Mouse (Mus musculus) embryonic facial prominence, embryonic 13.5 days (tissue): ENCODE data around the gene Agap1. TPM values are rescaled to one million over a fixed set of nuclear protein-coding genes. Genes with fewer than 3 reads are reported as not detected.

ENCODE experiments used
- ATAC-seq: fragments of 200-750 bp; cut with Nextera tagmentation; 2 replicates; pipeline ENCODE4 v1.8.0; 2017; ENCODE audit warnings: low read depth; ENCODE audit not compliant: insufficient number of reproducible peaks, insufficient read depth, low FRiP score, low TSS enrichment
- H3K27ac ChIP-seq: fragments of 300-500 bp; sonication (generic); 2 replicates; pipeline ENCODE4 v1.5.1; 2015; ENCODE audit warnings: moderate library complexity, mild to moderate bottlenecking, inconsistent platforms
- H3K27me3 ChIP-seq: fragments of 300-500 bp; sonication (generic); 2 replicates; pipeline ENCODE4 v1.6.1; 2015; ENCODE audit warnings: mild to moderate bottlenecking, inconsistent platforms
- H3K36me3 ChIP-seq: fragments of 300-500 bp; sonication (generic); 2 replicates; pipeline ENCODE4 v1.6.1; 2015; ENCODE audit warnings: mild to moderate bottlenecking, inconsistent platforms
- H3K4me1 ChIP-seq: fragments of 300-500 bp; sonication (generic); 2 replicates; pipeline ENCODE4 v1.6.1; 2015; ENCODE audit warnings: inconsistent platforms
- H3K4me2 ChIP-seq: fragments of 300-500 bp; sonication (generic); 2 replicates; pipeline ENCODE4 v1.6.1; 2015; ENCODE audit warnings: moderate library complexity, mild to moderate bottlenecking, inconsistent platforms
- H3K4me3 ChIP-seq: fragments of 300-500 bp; sonication (generic); 2 replicates; pipeline ENCODE4 v1.5.1; 2015; ENCODE audit warnings: mild to moderate bottlenecking, inconsistent platforms
- H3K9ac ChIP-seq: fragments of 300-500 bp; sonication (generic); 2 replicates; pipeline ENCODE4 v1.6.1; 2015; ENCODE audit warnings: mild to moderate bottlenecking, inconsistent platforms
- H3K9me3 ChIP-seq: fragments of 300-500 bp; sonication (generic); 2 replicates; pipeline ENCODE4 v1.6.1; 2016; ENCODE audit warnings: inconsistent platforms
- WGBS: fragments of 180-500 bp; shearing (Covaris S2); methylation state at CpG from one replicate; pipeline ENCODE4 v1.1.7; 2015; ENCODE audit warnings: mixed read lengths; 5-methylcytosine and 5-hydroxymethylcytosine counted together
- polyA plus RNA-seq: library from polyadenylated mRNA; unstranded; fragments of >200 nt; fragmentation: Nextera tagmentation; extraction: Ambion mirVana; gene quantifications from 2 replicates; pipeline ENCODE4 v1.2.1, GENCODE M21; 2015

The Agap1 gene
- polyA plus RNA-seq, 1 experiment from 2014 or later = 14.4 TPM

DNA sequence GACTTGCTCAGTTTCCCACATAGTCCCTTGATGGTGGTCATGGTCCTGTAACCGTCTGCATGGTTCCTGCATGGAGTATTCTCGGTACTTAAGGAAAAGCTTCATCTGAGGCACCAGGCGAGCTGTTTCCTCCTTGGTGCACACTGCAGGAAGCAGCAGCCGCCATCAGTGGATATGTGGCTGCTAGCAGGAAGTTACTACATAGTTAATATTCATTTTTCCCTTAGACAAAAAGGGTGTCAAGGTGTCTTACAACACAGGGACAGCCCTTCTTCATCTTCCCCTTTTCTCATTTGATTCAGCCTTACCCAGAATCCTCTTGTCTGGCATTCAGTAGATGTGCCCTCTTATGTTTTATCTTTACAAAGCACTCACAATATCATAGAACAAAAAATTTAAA is 206.2 kb downstream of the Agap1 start:
- Histone ChIP-seq H3K27ac (no peak overlapping the region), H3K9ac (no peak overlapping the region), H3K36me3 (peaks cover 11% of the 10 kb centered on the region), H3K27me3 (no peaks in the 10 kb centered on the region), H3K4me3 (no peak overlapping the region), H3K9me3 (no peaks in the 10 kb centered on the region), H3K4me1 (peaks cover 13% of the 10 kb centered on the region), H3K4me2 (no peak overlapping the region)
- 86% methylated on average over 4 of the region's 4 CpGs for WGBS
- no peak for ATAC-seq

DNA sequence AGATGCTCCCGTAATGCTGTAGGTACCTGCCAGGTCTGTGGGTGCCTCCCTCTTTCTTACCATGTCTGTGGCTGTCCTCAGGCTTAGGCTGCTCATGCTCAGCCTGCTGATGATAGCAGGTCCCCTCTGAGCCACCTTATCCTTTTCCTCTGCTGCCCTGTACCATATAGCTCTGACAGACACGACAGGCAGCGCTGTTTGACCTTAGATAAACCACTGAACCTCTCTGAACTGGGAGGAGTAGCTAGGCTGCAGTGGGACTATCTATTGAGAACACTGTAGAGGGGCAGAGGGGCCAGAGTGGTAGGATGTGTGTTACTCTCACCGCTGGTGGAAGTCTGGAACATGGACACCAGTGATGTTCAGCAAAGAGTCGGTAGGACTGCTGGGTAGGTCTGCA is 211.5 kb downstream of the Agap1 start:
- Histone ChIP-seq H3K9ac (no peak overlapping the region), H3K27ac (no peak overlapping the region), H3K4me1 (no peaks in the 10 kb centered on the region), H3K9me3 (no peaks in the 10 kb centered on the region), H3K4me2 (no peak overlapping the region), H3K4me3 (no peak overlapping the region), H3K27me3 (no peaks in the 10 kb centered on the region), H3K36me3 (peaks cover 25% of the 10 kb centered on the region)
- WGBS = 92% methylated on average over 5 of the region's 5 CpGs
- no peak for ATAC-seq

DNA sequence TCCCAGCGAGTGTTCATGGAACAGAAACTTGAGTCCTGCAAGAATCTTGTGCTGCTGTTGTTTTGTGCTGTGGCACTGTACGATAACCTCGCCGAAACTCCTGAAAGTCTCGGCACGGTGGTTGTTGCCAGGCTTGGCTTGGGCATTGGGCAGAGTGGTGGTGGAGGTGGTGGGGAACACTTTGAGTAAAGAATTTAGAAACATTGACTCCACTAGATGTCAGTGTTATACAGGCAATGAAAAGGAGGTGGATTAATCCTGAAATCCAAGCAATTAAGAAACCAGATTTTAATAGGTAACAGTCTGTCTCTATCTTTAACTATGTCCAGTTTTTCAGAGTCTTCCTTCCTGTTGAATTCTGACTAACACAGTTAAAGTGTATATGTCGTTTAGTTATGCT is 212.8 kb downstream of the Agap1 start:
- H3K9ac ChIP-seq = no peak overlapping the region
- no peak overlapping the region for H3K27ac ChIP-seq
- ATAC-seq = no peak
- no peaks in the 10 kb centered on the region for H3K9me3 ChIP-seq
- WGBS = 82% methylated on average over 7 of the region's 7 CpGs
- H3K36me3 ChIP-seq = peaks cover 38% of the 10 kb centered on the region
- no peaks in the 10 kb centered on the region for H3K4me1 ChIP-seq
- no peak overlapping the region for H3K4me2 ChIP-seq
- no peak overlapping the region for H3K4me3 ChIP-seq
- H3K27me3 ChIP-seq = no peaks in the 10 kb centered on the region

DNA sequence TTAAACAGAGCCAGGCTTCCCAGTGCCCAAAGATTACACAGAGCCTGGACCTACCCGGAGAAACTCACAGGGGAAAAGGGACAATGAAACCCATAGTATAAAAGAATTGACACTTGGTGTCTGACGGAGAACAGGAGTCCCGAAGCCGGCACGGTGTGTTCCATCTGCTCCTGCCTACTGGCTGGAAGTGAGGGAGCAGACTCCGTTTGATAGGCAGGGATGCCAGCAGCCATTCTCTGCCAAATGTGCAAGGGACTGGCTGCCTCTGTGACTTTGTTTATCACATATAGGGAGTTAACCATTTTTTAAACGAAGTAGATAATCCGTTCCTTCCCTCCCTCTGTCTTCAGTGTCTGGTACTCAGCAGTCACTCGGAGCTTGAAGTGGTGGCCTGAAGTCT is 214.0 kb downstream of the Agap1 start:
- no peak for ATAC-seq
- H3K36me3 ChIP-seq = peaks cover 50% of the 10 kb centered on the region
- no peaks in the 10 kb centered on the region for H3K9me3 ChIP-seq
- H3K4me2 ChIP-seq = no peak overlapping the region
- H3K27ac ChIP-seq = no peak overlapping the region
- no peak overlapping the region for H3K4me3 ChIP-seq
- H3K27me3 ChIP-seq = no peaks in the 10 kb centered on the region
- 71% methylated on average over 9 of the region's 9 CpGs for WGBS
- no peak overlapping the region for H3K9ac ChIP-seq
- H3K4me1 ChIP-seq = no peaks in the 10 kb centered on the region

DNA sequence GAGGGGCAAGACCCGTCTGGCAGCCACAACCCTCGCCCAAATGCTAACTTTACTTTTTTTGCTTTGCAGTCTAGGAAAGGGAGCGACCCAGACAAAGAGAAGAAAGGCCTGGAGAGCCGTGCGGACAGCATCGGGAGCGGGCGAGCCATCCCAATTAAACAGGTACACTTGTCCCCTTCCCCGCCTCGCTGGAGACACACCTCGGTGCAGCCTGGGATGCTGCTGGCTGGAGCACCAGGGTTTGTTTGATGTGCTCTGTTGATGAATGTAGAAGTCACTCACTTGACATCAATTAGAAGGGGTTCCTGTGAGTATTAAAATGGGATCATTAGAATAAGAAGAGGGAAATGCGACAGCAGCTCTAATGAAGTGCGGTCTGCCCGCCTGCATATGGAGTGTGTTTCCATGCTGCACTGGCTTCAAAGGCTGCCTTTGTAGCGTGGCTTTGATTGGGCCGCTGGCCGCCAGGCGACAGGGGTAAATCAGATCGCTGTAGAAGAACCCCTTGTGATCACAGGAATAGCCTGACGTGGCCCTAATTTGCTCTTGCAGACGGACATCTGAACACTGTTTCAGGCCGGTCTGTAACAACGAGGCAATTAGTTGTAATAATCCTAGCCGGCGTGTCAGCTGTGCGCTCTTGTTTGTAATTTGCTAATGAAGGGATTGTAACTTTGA is 216.6 kb downstream of the Agap1 start:
- Histone ChIP-seq H3K9ac (no peak overlapping the region), H3K27ac (no peak overlapping the region), H3K4me3 (no peak overlapping the region), H3K4me1 (peaks cover 2% of the 10 kb centered on the region; the same call in 1 of the 2 replicates), H3K4me2 (no peak overlapping the region), H3K27me3 (no peaks in the 10 kb centered on the region), H3K36me3 (peaks cover 58% of the 10 kb centered on the region), H3K9me3 (no peaks in the 10 kb centered on the region)
- no peak for ATAC-seq
- WGBS = 62% methylated on average over 26 of the region's 26 CpGs

DNA sequence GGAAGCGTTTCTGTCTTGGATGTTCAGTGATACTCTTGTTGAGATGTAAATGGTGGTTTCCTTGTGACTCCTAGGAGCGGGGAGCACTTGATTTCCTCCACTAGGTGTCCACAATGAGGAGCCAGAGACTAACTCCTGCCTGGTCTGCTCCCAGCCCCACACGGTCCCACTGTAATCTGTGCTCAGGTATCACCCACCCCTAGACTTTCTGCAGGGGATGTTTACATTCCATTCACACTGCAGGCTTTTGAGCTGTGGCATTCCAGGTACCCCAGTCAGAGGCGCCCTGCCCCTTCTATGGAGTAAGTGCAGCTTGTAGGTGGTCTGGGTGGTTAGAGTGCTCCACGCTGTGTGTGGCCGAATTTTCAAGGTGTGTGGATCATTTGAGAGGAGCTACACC is 218.5 kb downstream of the Agap1 start:
- peaks cover 55% of the 10 kb centered on the region for H3K36me3 ChIP-seq
- H3K4me3 ChIP-seq = no peak overlapping the region
- WGBS = 84% methylated on average over 6 of the region's 6 CpGs
- no peak for ATAC-seq
- H3K9me3 ChIP-seq = no peaks in the 10 kb centered on the region
- H3K27ac ChIP-seq = no peak overlapping the region
- H3K27me3 ChIP-seq = no peaks in the 10 kb centered on the region
- peaks cover 10% of the 10 kb centered on the region for H3K4me1 ChIP-seq
- no peak overlapping the region for H3K9ac ChIP-seq
- no peak overlapping the region for H3K4me2 ChIP-seq

DNA sequence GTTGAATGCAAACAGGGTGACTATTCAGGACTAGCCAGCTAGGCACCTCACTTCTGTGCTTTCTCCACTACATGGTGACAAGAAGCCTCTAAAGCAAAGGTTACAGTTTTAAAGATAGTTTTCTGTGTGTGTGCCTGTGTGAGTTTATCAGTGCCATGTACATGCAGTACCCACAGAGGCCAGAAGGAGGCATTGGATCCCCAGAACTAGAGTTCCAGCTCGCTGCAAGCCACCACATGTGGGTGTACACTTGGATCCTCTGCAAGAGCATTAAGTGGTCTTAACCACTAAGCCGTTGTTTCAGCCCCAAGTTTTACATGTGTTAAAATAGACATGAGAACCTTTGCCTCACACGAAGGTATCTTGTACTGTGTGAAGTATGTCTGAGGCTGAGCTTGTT is 219.1 kb downstream of the Agap1 start:
- WGBS = 80% methylated on average over 3 of the region's 3 CpGs
- no peaks in the 10 kb centered on the region for H3K27me3 ChIP-seq
- no peaks in the 10 kb centered on the region for H3K9me3 ChIP-seq
- no peak overlapping the region for H3K4me2 ChIP-seq
- peaks cover 55% of the 10 kb centered on the region for H3K36me3 ChIP-seq
- ATAC-seq = no peak
- peaks cover 10% of the 10 kb centered on the region for H3K4me1 ChIP-seq
- no peak overlapping the region for H3K9ac ChIP-seq
- no peak overlapping the region for H3K4me3 ChIP-seq
- no peak overlapping the region for H3K27ac ChIP-seq

DNA sequence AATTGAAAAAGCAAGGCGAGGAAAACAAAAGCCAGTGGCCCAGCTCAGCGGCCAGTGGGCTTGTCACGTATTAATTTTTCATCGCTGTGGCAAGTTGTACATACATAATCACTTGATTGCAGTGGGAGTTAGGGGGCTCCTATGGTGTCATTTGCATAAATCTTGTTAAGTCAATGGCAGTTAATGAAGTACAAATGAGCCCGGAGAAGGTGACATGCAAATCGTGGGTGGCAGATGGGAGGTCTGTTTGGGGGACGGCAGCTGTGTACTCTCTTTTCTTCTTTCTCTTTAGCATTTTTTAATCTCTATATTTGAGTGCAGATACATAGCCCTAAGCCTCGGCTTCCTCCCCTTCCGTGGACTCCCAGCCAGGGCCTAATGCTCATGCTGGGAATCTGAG is 220.1 kb downstream of the Agap1 start:
- no peak for ATAC-seq
- Histone ChIP-seq H3K4me3 (no peak overlapping the region), H3K27me3 (no peaks in the 10 kb centered on the region), H3K9ac (no peak overlapping the region), H3K27ac (no peak overlapping the region), H3K4me2 (no peak overlapping the region), H3K9me3 (no peaks in the 10 kb centered on the region), H3K36me3 (peaks cover 54% of the 10 kb centered on the region), H3K4me1 (peaks cover 10% of the 10 kb centered on the region)
- WGBS = 88% methylated on average over 9 of the region's 9 CpGs

DNA sequence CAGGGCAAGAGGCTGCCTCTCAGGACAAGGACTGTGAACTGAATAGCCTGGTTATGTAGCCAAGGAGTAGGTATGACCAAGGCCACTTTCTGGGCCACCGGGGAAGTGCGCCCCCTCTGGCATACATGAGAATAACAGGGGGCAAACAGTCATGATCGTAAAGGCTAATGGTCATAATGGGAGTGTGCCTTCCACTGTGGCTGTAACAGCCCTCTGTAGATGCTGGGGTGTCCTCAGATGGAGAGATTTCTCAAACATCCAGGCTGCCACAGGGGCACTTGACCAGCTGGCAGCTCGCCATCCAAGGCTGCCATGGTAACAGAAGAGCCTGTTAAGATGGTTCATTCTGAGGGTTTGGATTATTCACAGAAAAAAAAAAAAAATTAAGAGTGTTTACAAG is 221.8 kb downstream of the Agap1 start:
- Histone ChIP-seq H3K27ac (no peak overlapping the region), H3K36me3 (peaks cover 46% of the 10 kb centered on the region), H3K9ac (no peak overlapping the region), H3K27me3 (no peaks in the 10 kb centered on the region), H3K9me3 (no peaks in the 10 kb centered on the region), H3K4me3 (no peak overlapping the region), H3K4me2 (no peak overlapping the region), H3K4me1 (peaks cover 18% of the 10 kb centered on the region)
- ATAC-seq = no peak
- 71% methylated on average over 4 of the region's 4 CpGs for WGBS

DNA sequence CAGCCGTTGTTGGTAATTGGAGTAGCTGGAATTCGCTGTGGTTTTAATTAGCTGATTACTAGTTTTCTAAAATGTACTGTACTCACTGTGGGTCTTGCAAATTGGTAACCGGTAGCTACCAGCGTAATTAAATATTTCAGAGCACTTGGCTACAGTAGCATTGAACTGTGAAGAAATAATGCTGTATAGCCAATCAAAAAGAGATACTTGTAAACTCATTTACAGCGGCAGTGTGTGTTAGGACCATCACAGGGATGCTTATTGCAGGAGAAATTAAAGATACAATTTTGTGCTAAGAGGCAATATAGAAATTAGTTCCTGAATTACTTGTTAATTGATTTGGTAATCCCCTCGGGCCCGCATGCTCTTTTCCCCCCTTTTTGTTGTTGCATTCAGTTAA is 226.1 kb downstream of the Agap1 start:
- no peak overlapping the region for H3K27ac ChIP-seq
- WGBS = 61% methylated on average over 7 of the region's 7 CpGs
- H3K4me2 ChIP-seq = no peak overlapping the region
- no peak overlapping the region for H3K4me3 ChIP-seq
- peaks cover 18% of the 10 kb centered on the region for H3K4me1 ChIP-seq
- H3K27me3 ChIP-seq = no peaks in the 10 kb centered on the region
- H3K36me3 ChIP-seq = peaks cover 29% of the 10 kb centered on the region
- no peak for ATAC-seq
- H3K9me3 ChIP-seq = no peaks in the 10 kb centered on the region
- no peak overlapping the region for H3K9ac ChIP-seq

DNA sequence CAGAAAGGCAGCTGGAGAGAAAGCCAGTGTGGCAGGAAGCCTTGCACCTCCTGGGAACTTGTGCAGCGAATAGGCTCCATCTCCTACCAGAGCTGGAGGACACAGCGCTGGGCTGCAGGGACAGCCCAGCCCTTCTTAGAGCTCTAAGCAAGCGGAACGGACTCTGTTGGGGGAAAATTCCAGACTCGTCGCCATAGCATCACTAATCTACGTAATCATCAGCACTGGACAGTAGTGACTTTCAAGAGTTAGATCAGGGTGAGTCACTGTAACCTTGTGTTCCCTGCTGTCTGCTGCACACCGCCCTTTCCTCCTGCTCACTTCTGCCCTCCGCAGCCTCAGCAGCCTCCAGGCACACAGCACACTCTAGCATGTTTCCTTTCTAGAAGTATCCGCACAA is 234.3 kb downstream of the Agap1 start:
- 71% methylated on average over 10 of the region's 10 CpGs for WGBS
- Histone ChIP-seq H3K4me1 (peaks cover 11% of the 10 kb centered on the region; the same call in 1 of the 2 replicates), H3K27me3 (no peaks in the 10 kb centered on the region), H3K4me3 (no peak overlapping the region), H3K36me3 (peaks cover 27% of the 10 kb centered on the region), H3K9me3 (no peaks in the 10 kb centered on the region), H3K27ac (no peak overlapping the region), H3K4me2 (no peak overlapping the region), H3K9ac (no peak overlapping the region)
- no peak for ATAC-seq

DNA sequence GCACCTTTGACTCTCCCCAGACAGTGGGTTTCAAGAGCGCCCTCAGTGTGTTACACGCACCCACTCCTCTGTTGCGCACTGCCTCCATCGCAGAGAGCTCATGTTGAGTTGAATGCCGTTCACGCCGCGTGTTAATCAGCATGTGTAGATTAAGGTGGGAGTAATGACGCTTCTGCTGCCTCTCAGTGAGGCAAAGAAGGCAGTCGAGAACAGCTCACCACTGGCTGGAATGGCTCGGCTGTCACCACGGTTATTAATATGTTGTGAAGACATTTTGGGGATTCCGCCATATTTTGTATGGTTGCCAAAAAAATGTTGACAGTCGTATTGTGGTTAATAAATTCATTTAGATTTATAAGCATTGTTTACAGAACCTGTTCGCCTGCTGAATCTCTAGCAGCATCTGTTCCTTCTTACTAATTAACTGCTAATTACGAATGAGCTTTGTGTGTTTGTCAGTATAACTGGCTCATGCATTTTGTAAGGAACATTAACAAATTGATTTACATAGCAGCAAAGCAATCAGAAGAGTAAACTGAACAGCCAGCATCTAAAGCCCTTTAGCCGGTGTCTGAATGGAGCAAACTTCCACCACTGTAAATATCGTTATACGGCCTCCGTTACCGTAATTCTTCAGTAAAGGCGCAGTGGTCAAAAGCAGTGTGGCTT is 235.1 kb downstream of the Agap1 start:
- ATAC-seq = no peak
- peaks cover 11% of the 10 kb centered on the region; the same call in 1 of the 2 replicates for H3K4me1 ChIP-seq
- no peak overlapping the region for H3K4me3 ChIP-seq
- no peak overlapping the region for H3K4me2 ChIP-seq
- H3K9me3 ChIP-seq = no peaks in the 10 kb centered on the region
- H3K27ac ChIP-seq = no peak overlapping the region
- no peaks in the 10 kb centered on the region for H3K27me3 ChIP-seq
- H3K36me3 ChIP-seq = peaks cover 21% of the 10 kb centered on the region
- no peak overlapping the region for H3K9ac ChIP-seq
- 88% methylated on average over 22 of the region's 22 CpGs for WGBS
